Mouse (Mus musculus): ENCODE measurements around the gene Ccdc105.

The Ccdc105 gene

GRCm38 (mm10) chr10:78752452-78753191 lies at the start of gene Ccdc105:
Gene Ccdc105, minus strand, starts transcription at chr10:78753065.
- peak; percentile 78 to 84 for DNase-seq (ENCODE audit: low spot score in 2 of 2)

DNA sequence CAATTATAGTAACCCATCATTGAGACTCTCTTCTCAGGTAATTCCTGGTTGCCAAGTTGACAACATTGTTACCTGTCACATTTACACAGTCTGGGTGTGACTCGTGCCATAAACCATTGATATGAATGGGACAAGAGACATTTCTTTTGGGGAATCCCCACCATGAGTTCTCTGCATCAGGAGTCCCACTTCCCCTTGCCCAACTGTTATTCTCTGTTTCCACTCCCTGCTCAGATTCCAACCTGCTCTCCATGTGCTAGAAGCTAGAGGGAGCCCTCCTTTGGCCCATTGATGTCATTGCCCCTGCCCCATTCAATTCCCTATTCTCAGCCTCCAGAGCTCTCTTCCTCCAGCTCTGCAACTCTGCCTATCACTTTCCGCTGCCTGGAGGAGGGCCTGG lies 48.6 kb upstream of the Ccdc105 start:
- DNase-seq (ENCODE audit: low spot score in 2 of 2): no peak

DNA sequence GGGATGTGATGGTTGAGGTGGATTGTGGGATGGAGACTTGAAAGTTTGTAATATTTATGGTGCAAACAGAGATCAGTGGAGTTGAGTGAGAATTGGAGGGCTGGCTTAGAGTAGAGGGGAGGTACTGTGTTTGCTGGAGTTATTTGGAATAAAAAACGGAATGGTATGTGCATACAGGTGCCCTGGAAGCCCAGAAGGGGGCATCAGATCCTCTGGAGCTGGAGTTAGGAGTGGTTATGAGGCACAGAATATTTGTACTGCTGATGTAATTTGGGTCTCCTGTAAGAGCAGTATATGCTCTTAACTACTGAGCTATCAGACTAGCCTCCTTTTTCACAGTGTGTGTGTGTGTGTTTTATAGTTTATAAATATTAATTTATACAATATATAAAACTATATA lies 37.7 kb upstream of the Ccdc105 start:
- no peak for DNase-seq (ENCODE audit: low spot score in 2 of 2)

DNA sequence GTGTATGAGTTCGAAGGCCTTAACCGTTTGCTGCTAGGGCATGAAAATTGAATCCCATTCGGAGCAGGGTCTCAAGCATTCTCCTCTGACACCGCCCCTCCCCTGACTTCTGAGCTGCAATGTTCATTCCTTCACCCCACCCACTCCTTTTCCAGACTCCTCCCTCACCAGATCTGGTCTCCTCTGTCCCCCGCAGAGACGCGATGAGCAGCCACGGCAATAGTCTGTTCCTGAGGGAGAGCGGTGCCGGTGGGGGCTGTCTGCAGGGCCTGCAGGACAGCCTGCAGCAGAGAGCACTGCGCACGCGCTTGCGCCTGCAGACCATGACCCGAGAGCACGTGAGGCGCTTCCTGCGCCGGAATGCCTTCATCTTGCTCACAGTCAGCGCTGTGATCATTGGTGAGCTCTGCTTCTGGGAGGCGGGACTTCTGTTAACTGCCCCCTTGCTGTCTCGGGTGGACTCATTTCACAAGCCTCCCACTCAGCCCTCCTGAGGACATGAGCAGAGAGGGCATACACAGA lies 34.8 kb upstream of the Ccdc105 start:
- DNase-seq (ENCODE audit: low spot score in 2 of 2): peak; percentile 91 to 94

GRCm38 (mm10) chr10:78779981-78780651 lies 27.3 kb upstream of the Ccdc105 start, which contains the start of gene Slc1a6:
Gene Slc1a6, plus strand, starts transcription at chr10:78780496.
- peak; percentile 9 to 23 for DNase-seq (ENCODE audit: low spot score in 2 of 2)

DNA sequence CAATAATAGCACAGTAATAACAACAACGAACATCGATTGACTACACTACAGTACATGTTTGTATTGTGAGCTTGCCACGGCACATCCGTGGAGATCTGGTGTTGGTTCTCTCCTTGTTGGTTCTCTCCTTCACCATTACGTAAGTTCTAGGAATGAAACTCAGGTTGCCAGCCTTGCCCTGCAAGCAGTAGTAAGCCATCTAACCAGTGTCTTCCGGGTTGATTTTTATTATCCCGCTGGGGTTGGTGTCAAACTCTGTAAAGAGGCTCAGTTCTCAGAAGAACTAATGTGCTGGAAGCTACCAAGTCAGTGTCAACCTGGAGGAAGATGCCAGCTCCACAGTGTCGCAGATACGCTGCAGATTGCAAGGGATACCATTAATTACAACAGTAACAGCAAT lies 26.7 kb upstream of the Ccdc105 start:
- DNase-seq (ENCODE audit: low spot score in 2 of 2): no peak

DNA sequence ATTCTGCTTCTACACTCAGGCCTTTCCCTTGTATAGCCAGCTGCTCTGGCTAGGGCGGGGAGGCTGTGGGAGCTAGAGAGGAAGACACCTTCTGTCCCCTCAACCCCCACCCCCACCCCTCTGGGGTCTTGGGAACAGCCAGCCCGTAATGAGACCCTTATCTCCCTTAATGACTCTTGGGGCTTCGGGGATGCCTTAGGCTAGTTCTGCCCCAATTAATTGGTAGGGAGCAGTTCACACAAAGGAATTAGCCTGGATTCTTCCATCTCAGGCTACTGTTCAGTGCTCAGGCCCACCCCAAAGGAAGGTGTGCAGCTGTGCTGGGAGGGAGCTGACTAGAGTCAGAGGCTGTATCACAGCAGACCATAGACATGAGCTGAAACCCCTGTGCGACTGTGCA lies 23.0 kb upstream of the Ccdc105 start:
- no peak for DNase-seq (ENCODE audit: low spot score in 2 of 2)

DNA sequence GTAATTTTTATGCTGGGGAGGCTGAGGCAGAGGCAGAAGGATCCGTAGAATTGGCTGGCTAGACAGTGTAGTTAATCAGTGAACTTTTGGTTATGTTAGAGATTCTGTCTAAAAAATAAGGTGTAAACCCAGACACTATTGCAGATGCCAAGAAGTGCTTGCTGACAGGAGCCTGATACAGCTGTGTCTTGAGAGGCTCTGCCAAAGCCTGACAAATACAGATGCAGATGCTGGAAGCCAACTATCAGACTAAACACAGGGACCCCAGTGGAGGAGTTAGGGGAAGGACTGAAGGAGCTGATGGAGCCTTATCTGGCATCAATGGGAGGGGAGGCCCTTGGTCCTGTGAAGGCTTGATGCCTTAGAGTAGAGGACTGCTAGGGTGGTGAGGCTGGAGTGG lies 12.7 kb upstream of the Ccdc105 start:
- DNase-seq (ENCODE audit: low spot score in 2 of 2): no peak

DNA sequence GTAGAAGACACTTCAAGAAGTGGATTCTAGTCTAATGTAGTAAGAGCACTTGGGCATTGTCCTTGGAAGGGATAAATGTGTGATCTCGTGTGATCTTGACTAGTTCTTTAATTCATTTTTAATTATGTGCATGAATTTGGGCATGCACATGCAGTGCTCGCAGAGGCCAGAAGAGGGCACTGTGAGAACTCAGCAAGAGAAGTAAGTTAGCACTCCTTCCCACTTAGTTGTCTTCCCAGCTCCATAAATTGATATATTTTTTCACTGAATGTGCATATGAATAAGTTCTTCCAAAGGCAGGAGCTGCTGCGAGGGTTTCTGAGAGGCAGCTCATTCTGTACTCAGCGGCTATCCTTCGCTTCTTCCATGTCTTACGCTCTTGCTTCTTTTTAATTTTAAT lies 3.2 kb upstream of the Ccdc105 start:
- DNase-seq (ENCODE audit: low spot score in 2 of 2): peak; percentile 71 to 73

DNA sequence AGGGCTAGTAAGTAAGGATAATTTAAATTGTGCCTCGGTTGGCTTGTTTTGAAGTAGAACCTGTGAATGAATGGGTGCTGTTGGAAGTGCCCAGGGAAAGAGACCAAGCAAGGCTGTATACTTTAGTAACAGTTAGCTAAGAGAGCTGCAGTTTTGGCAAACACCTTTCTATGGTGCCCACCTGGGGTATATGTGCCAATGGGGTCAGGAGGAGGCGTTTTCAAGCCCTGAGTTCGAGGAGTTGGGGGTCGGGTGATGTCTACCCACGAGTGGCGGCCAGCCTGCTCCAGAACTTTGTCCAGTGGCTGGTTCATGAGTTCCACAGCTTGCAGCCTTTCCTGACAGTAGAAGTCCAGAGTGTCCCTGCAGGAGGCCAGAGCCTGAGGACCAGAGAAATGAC lies 3.9 kb downstream of the Ccdc105 start:
- no peak for DNase-seq (ENCODE audit: low spot score in 2 of 2)

DNA sequence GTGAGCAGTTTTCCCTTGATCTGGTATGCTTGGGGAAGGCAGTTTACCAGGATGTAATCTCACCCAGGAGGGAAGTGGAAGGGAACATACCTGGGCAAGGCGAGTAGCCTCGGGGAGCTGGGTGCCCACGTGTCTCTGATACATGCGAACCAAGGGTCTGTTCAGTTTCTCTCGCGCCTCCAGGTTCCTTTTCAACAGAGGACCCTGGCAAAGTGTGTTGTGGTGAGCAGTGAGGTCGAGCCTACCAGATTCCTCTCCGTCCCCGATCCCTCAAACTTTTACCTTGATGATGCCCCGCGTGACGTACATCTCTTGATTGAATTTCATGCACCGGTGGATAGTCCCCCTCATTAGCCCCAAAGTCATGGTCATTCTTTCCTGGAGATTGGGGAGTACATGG lies 4.7 kb downstream of the Ccdc105 start:
- DNase-seq (ENCODE audit: low spot score in 2 of 2): no peak

DNA sequence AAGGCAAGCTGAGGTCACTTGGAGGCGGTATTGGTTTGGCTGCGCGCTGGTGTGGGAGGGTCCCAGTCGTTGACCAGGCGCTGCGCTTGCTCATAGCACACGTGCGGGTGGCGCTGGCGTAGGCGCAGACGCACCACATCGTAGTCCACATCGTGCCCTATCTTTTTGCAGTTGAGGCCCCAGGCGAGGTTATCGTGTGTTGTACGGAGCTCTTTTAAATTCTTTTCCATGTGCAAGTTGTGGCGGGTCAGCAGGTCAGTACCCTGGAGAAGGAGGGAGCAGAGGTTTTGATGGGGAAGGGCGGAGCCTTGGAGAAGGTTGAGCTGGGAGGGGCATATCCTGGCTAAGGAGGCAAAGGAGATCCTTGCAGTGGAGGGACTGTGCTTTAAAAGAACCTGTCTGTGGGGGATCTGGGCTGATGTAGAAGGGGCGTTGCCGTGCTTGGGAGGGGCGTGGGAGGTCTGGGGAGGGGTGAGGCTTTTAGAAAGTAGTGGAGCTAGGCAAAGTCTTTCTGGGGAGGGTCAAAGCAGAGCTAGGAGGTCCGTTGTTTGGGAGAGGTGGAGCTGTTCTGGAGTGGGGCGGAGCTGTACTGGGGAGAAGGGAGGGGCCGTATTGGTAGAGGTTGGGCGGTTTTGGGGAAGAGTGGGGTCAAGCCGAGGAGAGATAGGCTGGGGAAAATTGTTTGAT lies 5.7 kb downstream of the Ccdc105 start:
- DNase-seq (ENCODE audit: low spot score in 2 of 2): no peak

DNA sequence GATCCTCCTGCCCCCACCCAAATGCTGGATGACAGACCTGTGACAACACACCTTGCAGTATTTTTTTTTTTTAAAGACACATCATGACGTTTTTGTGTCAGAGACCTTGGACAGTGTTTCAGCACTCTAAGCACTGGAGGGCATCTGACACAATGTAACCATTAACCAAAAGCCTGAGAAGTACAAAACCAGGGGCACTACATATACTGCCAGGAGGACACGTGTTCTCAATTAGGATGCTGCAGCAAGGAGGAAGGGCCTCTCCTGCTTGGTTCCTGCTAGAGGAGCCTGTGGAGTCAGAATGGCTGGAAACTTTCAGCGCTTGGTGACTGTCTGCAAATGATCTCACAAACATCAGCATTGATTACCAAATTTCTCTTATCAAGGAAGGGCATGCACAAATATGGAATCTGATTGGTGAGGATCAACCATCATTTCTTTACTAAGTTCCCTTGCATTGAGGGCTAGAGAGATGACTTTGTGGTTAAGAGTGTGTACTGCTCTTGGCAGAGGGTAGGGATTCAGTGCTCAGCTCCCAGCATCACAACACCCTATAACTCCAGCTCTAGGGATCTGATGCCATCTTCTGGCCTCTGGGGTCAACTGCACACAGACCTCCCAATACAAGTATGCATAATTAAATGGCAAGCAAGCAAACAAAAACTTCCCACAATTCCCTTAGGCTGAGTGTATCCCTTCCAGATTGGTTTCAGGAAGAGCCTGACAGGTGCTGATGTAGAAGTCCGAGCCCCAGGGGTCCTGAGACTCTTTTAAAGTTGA lies 7.2 kb downstream of the Ccdc105 start:
- DNase-seq (ENCODE audit: low spot score in 2 of 2): no peak

- no peak for DNase-seq (ENCODE audit: low spot score in 2 of 2)
Measured at GRCm38 (mm10) chr10:78743721-78744120, 9.1 kb downstream of the Ccdc105 start.

DNA sequence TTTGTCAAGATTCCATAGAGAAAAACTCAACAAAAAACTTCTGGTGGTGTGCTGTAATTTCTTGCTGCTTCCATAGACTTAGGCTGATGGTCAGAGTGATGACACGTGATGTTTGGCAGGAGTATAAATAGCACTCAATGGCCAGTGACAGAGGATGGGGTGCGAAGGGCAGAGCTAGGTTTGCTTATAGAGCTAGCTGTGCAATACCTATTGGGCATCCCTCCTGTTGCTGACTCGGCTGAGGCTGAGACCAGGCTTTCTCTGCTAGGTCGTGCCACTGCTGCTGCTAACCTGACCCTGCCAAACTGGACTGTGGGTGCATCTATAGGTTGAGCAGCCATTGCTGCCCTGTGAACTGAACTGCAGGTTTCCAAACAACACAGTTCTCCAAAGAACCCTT lies 13.0 kb downstream of the Ccdc105 start:
- no peak for DNase-seq (ENCODE audit: low spot score in 2 of 2)

- no peak for DNase-seq (ENCODE audit: low spot score in 2 of 2)
Measured at GRCm38 (mm10) chr10:78727876-78728275, 25.0 kb downstream of the Ccdc105 start.

GRCm38 (mm10) chr10:78727035-78727434 lies 25.8 kb downstream of the Ccdc105 start:
- no peak for DNase-seq (ENCODE audit: low spot score in 2 of 2)

- DNase-seq (ENCODE audit: low spot score in 2 of 2): no peak
Measured at GRCm38 (mm10) chr10:78723416-78723815, 29.4 kb downstream of the Ccdc105 start.

DNA sequence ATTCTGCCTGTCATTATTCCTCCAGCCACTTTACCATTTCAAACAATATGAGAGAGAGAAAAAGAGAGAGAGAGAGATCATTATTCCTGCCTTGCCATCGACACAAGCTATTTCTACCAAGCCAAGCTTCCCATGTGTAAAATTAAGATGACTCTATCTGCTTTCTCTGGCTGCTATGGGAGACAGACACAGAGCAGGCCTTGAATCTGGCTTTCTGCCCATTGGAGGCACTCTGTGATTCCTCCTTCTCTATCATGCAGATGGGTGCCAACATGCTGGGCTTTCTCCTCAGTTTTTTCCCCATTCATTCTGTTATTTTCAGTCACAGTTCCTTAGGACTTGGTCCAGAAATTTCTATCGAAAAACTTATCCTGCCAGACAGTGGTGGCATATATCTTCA lies 30.2 kb downstream of the Ccdc105 start:
- DNase-seq (ENCODE audit: low spot score in 2 of 2): peak; percentile 7 to 17

- DNase-seq (ENCODE audit: low spot score in 2 of 2): no peak
Measured at GRCm38 (mm10) chr10:78722036-78722435, 30.8 kb downstream of the Ccdc105 start.

- DNase-seq (ENCODE audit: low spot score in 2 of 2): no peak
Measured at GRCm38 (mm10) chr10:78718056-78718455, 34.8 kb downstream of the Ccdc105 start, which contains the start of gene Casp14. Gene Casp14, minus strand, starts transcription at chr10:78718294.

DNA sequence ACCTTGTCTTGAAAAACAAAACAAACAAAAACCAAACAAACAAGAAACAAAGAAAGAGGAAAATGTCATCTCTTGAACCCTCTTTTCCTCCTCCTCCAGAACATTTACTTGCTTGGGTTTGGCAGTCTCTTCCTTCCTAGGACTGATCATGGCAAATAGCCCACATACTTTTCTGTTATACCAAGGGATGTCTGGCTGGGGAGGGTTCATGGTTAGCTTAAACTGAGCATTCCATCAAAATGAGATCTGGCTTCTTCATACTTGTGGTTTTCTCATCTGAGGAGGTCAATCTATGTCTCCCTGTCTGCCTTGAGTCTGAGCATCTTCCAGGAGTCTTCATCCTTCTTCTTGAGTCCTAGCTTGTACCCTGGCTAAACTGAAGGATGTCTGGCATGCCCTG lies 36.6 kb downstream of the Ccdc105 start:
- DNase-seq (ENCODE audit: low spot score in 2 of 2): no peak
